8 mouse cellular contexts compared by ENCODE assay signal in the genomic region with DNA sequence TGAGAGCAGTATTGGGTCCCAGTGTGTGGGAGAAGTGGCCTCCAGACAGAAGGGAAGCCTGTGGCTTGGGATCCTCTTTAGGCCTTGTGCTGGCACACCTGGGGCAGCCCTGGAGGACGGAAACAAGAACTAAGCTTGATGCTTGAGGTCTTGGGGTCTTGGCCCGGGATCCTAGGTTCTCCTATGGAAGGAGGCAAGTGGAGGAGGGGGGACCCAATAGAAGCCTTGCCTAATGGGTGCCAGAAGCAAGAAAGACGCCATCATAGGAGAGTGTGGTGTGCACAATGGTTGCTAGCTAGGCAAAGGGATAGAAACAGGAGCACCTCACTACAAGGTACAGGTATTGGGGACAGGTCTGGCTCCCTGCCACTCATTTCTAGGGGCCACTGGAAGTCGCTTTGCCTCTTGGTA. TPM values are rescaled to one million over a fixed set of nuclear protein-coding genes. Genes with fewer than 3 reads are reported as not detected.
DNase-seq lines count a peak whose midpoint lies in the region; ATAC-seq and TF ChIP-seq lines count a peak whose summit lies in the region.

No protein-coding gene starts in this region.

- peaks cover 49% of the 10 kb centered on the region for H3K4me1 ChIP-seq in kidney, embryonic 14.5 days (ENCODE audit: control insufficient read depth, insufficient read depth, low read length)
- peaks cover 0 to 29% of the 10 kb centered on the region in 2 experiments; a peak in 3 of 4 replicates for H3K4me1 ChIP-seq in MEL (ENCODE audit: control insufficient read depth in 1 of 2, insufficient read depth in 2 of 2, low read length in 2 of 2)
- H3K4me1 ChIP-seq in forebrain, embryonic 12.5 days = peaks cover 62% of the 10 kb centered on the region
- peaks cover 58% of the 10 kb centered on the region for H3K4me1 ChIP-seq in limb, embryonic 13.5 days

- DNase-seq in kidney, adult 9 months = no peak
- DNase-seq in MEL (ENCODE audit: low read depth, low spot score) = peak; percentile 61
- no peak for DNase-seq in spleen, adult 18-20 months
- DNase-seq in adrenal gland, postnatal 4 days (ENCODE audit: low spot score in 2 of 2) = no peak
- no peak for DNase-seq in urinary bladder, postnatal 25 days (ENCODE audit: low spot score)

- WGBS in kidney, embryonic 14.5 days = 51% methylated on average over 4 of the region's 4 CpGs
- 11% methylated on average over 4 of the region's 4 CpGs for WGBS in forebrain, embryonic 12.5 days
- WGBS in limb, embryonic 13.5 days = 50% methylated on average over 4 of the region's 4 CpGs

- H3K9ac ChIP-seq in kidney, embryonic 14.5 days (ENCODE audit: low read depth, low read length) = 0 out of 2 replicates have a peak overlapping the region, but pooled peaks have one; percentile 95
- H3K9ac ChIP-seq in MEL (ENCODE audit: control insufficient read depth, low read depth, low read length, poor library complexity, severe bottlenecking) = peak overlapping the region; percentile 71
- H3K9ac ChIP-seq in forebrain, embryonic 12.5 days = peak overlapping the region; percentile 98
- H3K9ac ChIP-seq in limb, embryonic 13.5 days = no peak overlapping the region

- no peak for TF ChIP-seq CTCF in MEL (IDR thresholded peaks at IDR 0.05 in 2 of 3, conservative IDR thresholded peaks at IDR 0.05 in 1 of 3; ENCODE audit: control insufficient read depth in 1 of 3, insufficient read depth in 1 of 3, low read depth in 2 of 3, low read length in 3 of 3, poor library complexity in 1 of 3, severe bottlenecking in 1 of 3)

- no peak for TF ChIP-seq POLR2A in MEL (IDR thresholded peaks at IDR 0.05; ENCODE audit: control insufficient read depth in 1 of 2, insufficient read depth in 1 of 2, low read depth in 1 of 2, low read length in 2 of 2, poor library complexity in 1 of 2)

- no peaks in the 10 kb centered on the region for H3K27me3 ChIP-seq in kidney, embryonic 14.5 days (ENCODE audit: control insufficient read depth, insufficient read depth, low read length)
- no peaks in the 10 kb centered on the region for H3K27me3 ChIP-seq in MEL (ENCODE audit: control insufficient read depth in 1 of 2, insufficient read depth in 2 of 2, low read length in 2 of 2)
- H3K27me3 ChIP-seq in forebrain, embryonic 12.5 days = no peaks in the 10 kb centered on the region
- no peaks in the 10 kb centered on the region for H3K27me3 ChIP-seq in limb, embryonic 13.5 days

- peaks cover 5% of the 10 kb centered on the region for H3K79me2 ChIP-seq in MEL (ENCODE audit: control insufficient read depth, insufficient read depth, low read length, poor library complexity)

- 0 out of 2 replicates have a peak overlapping the region, but pooled peaks have one; percentile 5 for H3K4me2 ChIP-seq in kidney, embryonic 14.5 days (replicated peaks; ENCODE audit: low read depth, low read length)
- peak overlapping the region; percentile 97 for H3K4me2 ChIP-seq in forebrain, embryonic 12.5 days
- H3K4me2 ChIP-seq in limb, embryonic 13.5 days (replicated peaks) = peak overlapping the region; percentile 92; the same call in 1 of the 2 replicates

- peaks cover 5% of the 10 kb centered on the region; the same call in 1 of the 2 replicates for H3K9me3 ChIP-seq in kidney, embryonic 14.5 days (ENCODE audit: control insufficient read depth, low read length)
- no peaks in the 10 kb centered on the region for H3K9me3 ChIP-seq in MEL (replicated peaks; ENCODE audit: insufficient read depth, low read length)
- no peaks in the 10 kb centered on the region for H3K9me3 ChIP-seq in forebrain, embryonic 12.5 days
- H3K9me3 ChIP-seq in limb, embryonic 13.5 days = peaks cover 8% of the 10 kb centered on the region; the same call in 1 of the 2 replicates

- TF ChIP-seq RAD21 in MEL (IDR thresholded peaks at IDR 0.05; ENCODE audit: low read depth, low read length) = no peak

- ATAC-seq in kidney, embryonic 14.5 days (ENCODE audit: low FRiP score, low TSS enrichment) = no peak
- ATAC-seq in forebrain, embryonic 12.5 days (ENCODE audit: low FRiP score) = no peak
- ATAC-seq in limb, embryonic 13.5 days (ENCODE audit: low FRiP score, low read depth) = no peak

- peaks cover 11% of the 10 kb centered on the region; the same call in 1 of the 2 replicates for H3K36me3 ChIP-seq in kidney, embryonic 14.5 days (ENCODE audit: control insufficient read depth, insufficient read depth, low read length)
- peaks cover 0 to 4% of the 10 kb centered on the region in 2 experiments; a peak in 1 of 4 replicates for H3K36me3 ChIP-seq in MEL (ENCODE audit: control insufficient read depth in 1 of 2, insufficient read depth in 2 of 2, low read length in 2 of 2)
- H3K36me3 ChIP-seq in forebrain, embryonic 12.5 days (replicated peaks) = peaks cover 16% of the 10 kb centered on the region
- H3K36me3 ChIP-seq in limb, embryonic 13.5 days = peaks cover 12% of the 10 kb centered on the region

- H3K27ac ChIP-seq in kidney, embryonic 14.5 days (ENCODE audit: low read depth, low read length) = peak overlapping the region; percentile 88
- H3K27ac ChIP-seq in MEL (ENCODE audit: control insufficient read depth, low read depth, low read length) = peak overlapping the region; percentile 44
- peak overlapping the region; percentile 100 for H3K27ac ChIP-seq in forebrain, embryonic 12.5 days
- H3K27ac ChIP-seq in limb, embryonic 13.5 days = peak overlapping the region; percentile 96; the same call in 1 of the 2 replicates

- no peak overlapping the region for H3K4me3 ChIP-seq in kidney, embryonic 14.5 days (ENCODE audit: low read length)
- H3K4me3 ChIP-seq in MEL (ENCODE audit: control insufficient read depth in 1 of 2, insufficient read depth in 1 of 2, low read depth in 2 of 2, low read length in 2 of 2) = peak overlapping the region; percentile 59 to 92
- peak overlapping the region; percentile 90 for H3K4me3 ChIP-seq in forebrain, embryonic 12.5 days (replicated peaks)
- no peak overlapping the region for H3K4me3 ChIP-seq in limb, embryonic 13.5 days

- TF ChIP-seq EP300 in MEL (IDR thresholded peaks at IDR 0.05; ENCODE audit: low read depth in 1 of 2, low read length in 2 of 2) = no peak

TF ChIP-seq in MEL, 35 proteins besides CTCF, POLR2A, EP300 and RAD21:
- TF ChIP-seq MAZ (IDR thresholded peaks at IDR 0.05; ENCODE audit: low read depth, low read length) (peak; percentile 55), MXI1 (IDR thresholded peaks at IDR 0.05; ENCODE audit: low read depth, low read length) (peak; percentile 14; the same call in 1 of the 2 replicates), NRF1 (IDR thresholded peaks at IDR 0.05; ENCODE audit: insufficient read depth, low read depth, low read length, poor library complexity, severe bottlenecking) (no peak), ZKSCAN1 (IDR thresholded peaks at IDR 0.05; ENCODE audit: low read depth, low read length) (no peak)
TF ChIP-seq in MEL: peak in this region for 2.

RNA-seq across cellular contexts. Expression of a gene that starts 0.7 kb away (rescaled TPM):
- 9.8 and 16.0 TPM in 2 replicates for polyA plus RNA-seq in kidney, embryonic 14.5 days (2014; fragmentation: Nextera tagmentation; extraction: Ambion mirVana)
- 31.4 and 33.7 TPM in 2 replicates for total RNA-seq in MEL (2012; rRNA removed)
- 10 to 100 TPM in 1 of 2 experiments, not detected in 1; 60.2 TPM for polyA plus RNA-seq in MEL (2012; ENCODE audit: insufficient read depth in 1 of 2, insufficient read length in 2 of 2, low read depth in 1 of 2, low replicate concordance in 2 of 2, missing spikeins in 1 of 2)
- polyA plus RNA-seq in forebrain, embryonic 12.5 days (2016; fragmentation: Nextera tagmentation; extraction: Ambion mirVana) = 88.6 and 89.4 TPM in 2 replicates
- 24.9 and 25.0 TPM in 2 replicates for polyA plus RNA-seq in limb, embryonic 13.5 days (2015; fragmentation: Nextera tagmentation; extraction: Ambion mirVana)
- 10 to 100 TPM; 13.4 to 14.8 TPM for total RNA-seq in adrenal gland, postnatal 4 days (2021)

RNA-seq across cellular contexts. Expression of a gene that starts 25.4 kb away (rescaled TPM):
- polyA plus RNA-seq in kidney, embryonic 14.5 days (2014; fragmentation: Nextera tagmentation; extraction: Ambion mirVana) = 57.8 and 90.7 TPM in 2 replicates
- 45.5 and 46.8 TPM in 2 replicates for total RNA-seq in MEL (2012; rRNA removed)
- 10 to 100 TPM in 1 of 2 experiments, not detected in 1; 75.7 TPM for polyA plus RNA-seq in MEL (2012; ENCODE audit: insufficient read depth in 1 of 2, insufficient read length in 2 of 2, low read depth in 1 of 2, low replicate concordance in 2 of 2, missing spikeins in 1 of 2)
- polyA plus RNA-seq in forebrain, embryonic 12.5 days (2016; fragmentation: Nextera tagmentation; extraction: Ambion mirVana) = 90.0 and 92.2 TPM in 2 replicates
- polyA plus RNA-seq in limb, embryonic 13.5 days (2015; fragmentation: Nextera tagmentation; extraction: Ambion mirVana) = 58.0 and 60.1 TPM in 2 replicates
- 10 to 100 TPM; 47.1 to 48.3 TPM for total RNA-seq in adrenal gland, postnatal 4 days (2021)

RNA-seq across cellular contexts. Expression of a gene that starts 49.0 kb away (rescaled TPM):
- polyA plus RNA-seq in kidney, embryonic 14.5 days (2014; fragmentation: Nextera tagmentation; extraction: Ambion mirVana) = 1,171 and 1,487 TPM in 2 replicates
- total RNA-seq in MEL (2012; rRNA removed) = 736 and 745 TPM in 2 replicates
- 1,000 to 10,000 TPM in 1 of 2 experiments, not detected in 1; 1,213 TPM for polyA plus RNA-seq in MEL (2012; ENCODE audit: insufficient read depth in 1 of 2, insufficient read length in 2 of 2, low read depth in 1 of 2, low replicate concordance in 2 of 2, missing spikeins in 1 of 2)
- 781 and 789 TPM in 2 replicates for polyA plus RNA-seq in forebrain, embryonic 12.5 days (2016; fragmentation: Nextera tagmentation; extraction: Ambion mirVana)
- 734 and 747 TPM in 2 replicates for polyA plus RNA-seq in limb, embryonic 13.5 days (2015; fragmentation: Nextera tagmentation; extraction: Ambion mirVana)
- 100 to 1,000 TPM; 687 to 720 TPM for total RNA-seq in adrenal gland, postnatal 4 days (2021)

Comparison
In these comparisons a context has a peak if more than half of its experiments do, and no peak if none do; other contexts are left out.
1. H3K27ac ChIP-seq: peak in every context shown above with its lines; median percentile 100 in forebrain, embryonic 12.5 days; 96 in limb, embryonic 13.5 days; 88 in kidney, embryonic 14.5 days; 44 in MEL.
2. H3K4me2 ChIP-seq: peak in every context shown above with its lines; median percentile 97 in forebrain, embryonic 12.5 days; 92 in limb, embryonic 13.5 days; 5 in kidney, embryonic 14.5 days.
3. H3K4me3 ChIP-seq: peak in MEL (2 of 2) and forebrain, embryonic 12.5 days (single experiment); none in kidney, embryonic 14.5 days (single experiment) and limb, embryonic 13.5 days (single experiment).